Mouse (Mus musculus) MEL (cell line): ENCODE data around the gene Lce1f. TPM values are rescaled to one million over a fixed set of nuclear protein-coding genes. Genes with fewer than 3 reads are reported as not detected.

Experiments
- DNase-seq: peaks from one replicate; pipeline ENCODE4 v3.0.0; 2011; ENCODE audit warnings: low read depth, low spot score
- H3K27ac ChIP-seq: 2 replicates; pipeline ENCODE4 v1.5.1; 2012; ENCODE audit warnings: low read depth, mild to moderate bottlenecking, control low read depth, low read length, moderate library complexity; ENCODE audit not compliant: control insufficient read depth
- H3K27me3 ChIP-seq, 2 experiments: fragments of 150-350 bp in 1 of 2; sonication (generic) in 1 of 2; 2 replicates each; pipeline ENCODE4 v1.6.1; 2012; ENCODE audit warnings: low read length in 2 of 2, mild to moderate bottlenecking in 2 of 2, improper control_type of control experiment in 1 of 2, moderate library complexity in 1 of 2; ENCODE audit not compliant: insufficient read depth in 2 of 2, control insufficient read depth in 1 of 2
- H3K36me3 ChIP-seq, 2 experiments: 2 replicates each; pipeline ENCODE4 v1.6.1; 2012 to 2014; ENCODE audit warnings: low read length in 2 of 2, improper control_type of control experiment in 1 of 2, inconsistent platforms in 1 of 2, mild to moderate bottlenecking in 1 of 2; ENCODE audit not compliant: insufficient read depth in 2 of 2, control insufficient read depth in 1 of 2
- H3K4me1 ChIP-seq, 2 experiments: fragments of 150-350 bp in 1 of 2; sonication (generic) in 1 of 2; 2 replicates each; pipeline ENCODE4 v1.6.1; 2012; ENCODE audit warnings: low read length in 2 of 2, improper control_type of control experiment in 1 of 2, mild to moderate bottlenecking in 1 of 2; ENCODE audit not compliant: insufficient read depth in 2 of 2, control insufficient read depth in 1 of 2
- H3K4me3 ChIP-seq, 2 experiments: fragments of 150-350 bp in 1 of 2; sonication (generic) in 1 of 2; 2 replicates each; pipeline ENCODE4 v1.5.1; 2012; ENCODE audit warnings: low read depth in 2 of 2, low read length in 2 of 2, mild to moderate bottlenecking in 2 of 2, moderate library complexity in 2 of 2, control low read depth in 1 of 2, improper control_type of control experiment in 1 of 2; ENCODE audit not compliant: control insufficient read depth in 1 of 2, insufficient read depth in 1 of 2
- H3K79me2 ChIP-seq: 2 replicates; pipeline ENCODE4 v1.6.1; 2012; ENCODE audit warnings: mild to moderate bottlenecking, low read length, moderate library complexity; ENCODE audit not compliant: control insufficient read depth, poor library complexity, insufficient read depth
- H3K9ac ChIP-seq: 2 replicates; pipeline ENCODE4 v1.6.1; 2012; ENCODE audit warnings: low read depth, mild to moderate bottlenecking, control low read depth, low read length, moderate library complexity; ENCODE audit not compliant: control insufficient read depth, poor library complexity, severe bottlenecking
- H3K9me3 ChIP-seq: fragments of 150-350 bp; sonication (generic); replicated peaks from 2 replicates; pipeline ENCODE4 v1.6.1; 2012; ENCODE audit warnings: mild to moderate bottlenecking, low read length, improper control_type of control experiment, moderate library complexity; ENCODE audit not compliant: insufficient read depth
- CHD2 ChIP-seq: IDR thresholded peaks from 2 replicates; pipeline ENCODE4 v1.6.1; 2011; ENCODE audit warnings: low read length, improper control_type of control experiment
- E2F4 ChIP-seq: IDR thresholded peaks from 2 replicates; pipeline ENCODE4 v1.6.1; 2011; ENCODE audit warnings: low read depth, low read length, improper control_type of control experiment, borderline replicate concordance
- ETS1 ChIP-seq: IDR thresholded peaks from 2 replicates; pipeline ENCODE4 v1.6.1; 2012; ENCODE audit warnings: low read depth, mild to moderate bottlenecking, inconsistent platforms, low read length, improper control_type of control experiment, moderate library complexity
- GABPA ChIP-seq: IDR thresholded peaks from 2 replicates; pipeline ENCODE4 v1.6.1; 2012; ENCODE audit warnings: low read depth, mild to moderate bottlenecking, inconsistent platforms, low read length, improper control_type of control experiment, moderate library complexity
- GATA1 ChIP-seq: IDR thresholded peaks from 2 replicates; pipeline ENCODE4 v1.6.1; 2011; ENCODE audit warnings: low read depth, low read length, improper control_type of control experiment
- HCFC1 ChIP-seq: IDR thresholded peaks from 2 replicates; pipeline ENCODE4 v1.6.1; 2012; ENCODE audit warnings: low read depth, mild to moderate bottlenecking, inconsistent platforms, low read length, improper control_type of control experiment, moderate library complexity
- JUND ChIP-seq: IDR thresholded peaks from 2 replicates; pipeline ENCODE4 v1.6.1; 2011; ENCODE audit warnings: low read depth, mild to moderate bottlenecking, improper control_type of control experiment, low read length
- MAZ ChIP-seq: IDR thresholded peaks from 2 replicates; pipeline ENCODE4 v1.6.1; 2012; ENCODE audit warnings: low read depth, mild to moderate bottlenecking, inconsistent platforms, low read length, improper control_type of control experiment
- MEF2A ChIP-seq: IDR thresholded peaks from 2 replicates; pipeline ENCODE4 v1.6.1; 2014; ENCODE audit warnings: low read depth, mild to moderate bottlenecking, inconsistent platforms, low read length, improper control_type of control experiment; ENCODE audit not compliant: poor library complexity, insufficient replicate concordance, severe bottlenecking; ENCODE audit errors: extremely low read depth
- MXI1 ChIP-seq: IDR thresholded peaks from 2 replicates; pipeline ENCODE4 v1.6.1; 2011; ENCODE audit warnings: mild to moderate bottlenecking, low read depth, low read length, improper control_type of control experiment
- MYC ChIP-seq: IDR thresholded peaks from 2 replicates; pipeline ENCODE4 v1.6.1; 2011; ENCODE audit warnings: low read depth, mild to moderate bottlenecking, low read length, improper control_type of control experiment, moderate library complexity
- NRF1 ChIP-seq: IDR thresholded peaks from 2 replicates; pipeline ENCODE4 v1.6.1; 2014; ENCODE audit warnings: low read depth, mild to moderate bottlenecking, inconsistent platforms, low read length, improper control_type of control experiment, moderate library complexity; ENCODE audit not compliant: poor library complexity, insufficient read depth, severe bottlenecking
- RAD21 ChIP-seq: IDR thresholded peaks from 2 replicates; pipeline ENCODE4 v1.6.1; 2011; ENCODE audit warnings: mild to moderate bottlenecking, low read depth, low read length, improper control_type of control experiment
- RCOR1 ChIP-seq: IDR thresholded peaks from 2 replicates; pipeline ENCODE4 v1.6.1; 2012; ENCODE audit warnings: low read depth, mild to moderate bottlenecking, inconsistent platforms, low read length, improper control_type of control experiment
- SIN3A ChIP-seq: IDR thresholded peaks from 2 replicates; pipeline ENCODE4 v1.6.1; 2012; ENCODE audit warnings: low read length, improper control_type of control experiment, inconsistent platforms
- TBP ChIP-seq: IDR thresholded peaks from 2 replicates; pipeline ENCODE4 v1.8.0; 2011; ENCODE audit warnings: low read depth, low read length, improper control_type of control experiment
- USF2 ChIP-seq, 2 experiments: IDR thresholded peaks; 2 replicates each; pipeline ENCODE4 v1.6.1; 2011 to 2012; ENCODE audit warnings: improper control_type of control experiment in 2 of 2, low read length in 2 of 2, borderline replicate concordance in 1 of 2, inconsistent platforms in 1 of 2, low read depth in 1 of 2, mild to moderate bottlenecking in 1 of 2; ENCODE audit not compliant: insufficient read depth in 1 of 2
- ZMIZ1 ChIP-seq: IDR thresholded peaks from 2 replicates; pipeline ENCODE4 v1.6.1; 2012; ENCODE audit warnings: low read depth, mild to moderate bottlenecking, inconsistent platforms, low read length, improper control_type of control experiment, moderate library complexity
- ZNF384 ChIP-seq: IDR thresholded peaks from 2 replicates; pipeline ENCODE4 v1.6.1; 2012; ENCODE audit warnings: low read depth, mild to moderate bottlenecking, inconsistent platforms, low read length, improper control_type of control experiment
- polyA plus RNA-seq, 2 experiments: library from polyadenylated mRNA; stranded (reverse) in 1 of 2; unstranded in 1 of 2; fragments of >175 nt in 1 of 2; fragments of >200 nt in 1 of 2; gene quantifications; 2 replicates each; pipeline versions ENCODE4 v1.2.1 to v1.2.4; 2012; ENCODE audit warnings: low replicate concordance in 2 of 2, low read depth in 1 of 2; ENCODE audit not compliant: insufficient read length in 2 of 2, insufficient read depth in 1 of 2, missing spikeins in 1 of 2
- total RNA-seq: library from RNA; depleted of rRNA; stranded (reverse); fragments of 300-350 nt; gene quantifications from 2 replicates; pipeline ENCODE4 v1.2.3, GENCODE M21; 2012; rRNA removed

Gene Lce1f
- total RNA-seq (not detected in 2 replicates), polyA plus RNA-seq (not detected)

- H3K9me3 ChIP-seq, result no peaks in the 10 kb centered on the region
- TF ChIP-seq CHD2 (no peak), GATA1 (no peak), JUND (no peak)
- no peak within 1 kb of the TSS for H3K4me3 ChIP-seq
- no peaks in the 10 kb centered on the region for H3K4me1 ChIP-seq
- H3K9ac ChIP-seq, result no peak within 1 kb of the TSS
- no peaks in the 10 kb centered on the region for H3K27me3 ChIP-seq
- DNase-seq, result no peak
- H3K36me3 ChIP-seq, result no peaks in the 10 kb centered on the region
- no peaks in the 10 kb centered on the region for H3K79me2 ChIP-seq
- no peak within 1 kb of the TSS for H3K27ac ChIP-seq
Observed at GRCm38 (mm10) chr3:92720250-92720649, at the start of gene Lce1f. Lce1f (minus strand) TSS chr3:92720350.

DNA sequence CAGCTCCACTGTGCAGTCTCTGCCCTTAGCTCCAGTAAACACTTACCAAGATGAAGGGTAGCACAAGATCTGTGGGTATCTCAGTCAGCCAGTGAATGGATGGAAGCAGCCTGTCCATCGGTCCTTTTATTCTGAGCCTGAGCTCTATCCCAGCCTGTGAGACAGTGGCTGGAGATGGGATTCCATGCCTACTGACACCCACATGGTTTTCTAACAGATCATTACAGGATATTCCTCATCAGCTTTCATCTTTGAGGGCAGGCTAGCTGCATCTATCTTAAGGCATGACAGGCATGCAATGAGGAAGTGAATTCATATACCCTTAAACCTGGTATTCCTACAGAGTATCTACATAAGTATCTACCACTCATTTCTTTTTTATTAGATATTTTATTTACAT lies 44.8 kb upstream of the Lce1f start, which contains the start of gene Lce1h:
Lce1h (minus strand) TSS at position 101 of the 400 bp plus-strand sequence.
- Histone ChIP-seq H3K27me3 (no peaks in the 10 kb centered on the region), H3K9me3 (no peaks in the 10 kb centered on the region), H3K4me3 (no peak within 1 kb of the TSS), H3K36me3 (no peaks in the 10 kb centered on the region), H3K9ac (no peak within 1 kb of the TSS), H3K79me2 (no peaks in the 10 kb centered on the region), H3K4me1 (no peaks in the 10 kb centered on the region), H3K27ac (no peak within 1 kb of the TSS)
- no peak for DNase-seq
- TF ChIP-seq RCOR1 (no peak), GABPA (no peak), E2F4 (no peak), NRF1 (no peak), ZMIZ1 (no peak), MAZ (no peak)

GRCm38 (mm10) chr3:92753197-92753596 lies 33.0 kb upstream of the Lce1f start:
- Histone ChIP-seq H3K4me1 (no peaks in the 10 kb centered on the region), H3K4me3 (no peak overlapping the region), H3K27me3 (no peaks in the 10 kb centered on the region), H3K36me3 (no peaks in the 10 kb centered on the region), H3K9me3 (no peaks in the 10 kb centered on the region), H3K79me2 (no peaks in the 10 kb centered on the region), H3K27ac (no peak overlapping the region), H3K9ac (no peak overlapping the region)
- TF ChIP-seq TBP, result no peak
- no peak for TF ChIP-seq MYC
- no peak for TF ChIP-seq GATA1
- no peak for TF ChIP-seq MEF2A
- TF ChIP-seq ETS1, result no peak
- TF ChIP-seq CHD2, result no peak
- no peak for TF ChIP-seq HCFC1
- TF ChIP-seq RAD21, result no peak
- TF ChIP-seq JUND, result no peak
- no peak for TF ChIP-seq MXI1
- no peak for TF ChIP-seq SIN3A
- TF ChIP-seq USF2 (IDR thresholded peaks at IDR 0.05; ENCODE audit: borderline replicate concordance in 1 of 2, insufficient read depth in 1 of 2, low read depth in 1 of 2, low read length in 2 of 2), result no peak
- no peak for TF ChIP-seq ZNF384
- DNase-seq, result no peak
